Mouse (Mus musculus): ENCODE data around the gene AB124611. TPM values are rescaled to one million over a fixed set of nuclear protein-coding genes. Genes with fewer than 3 reads are reported as not detected.
"Not testable (repeated sequence)": the region's sequence is repeated elsewhere in the genome, so short reads cannot be mapped to it uniquely, and the experiment has no call there.

The AB124611 gene
- total RNA-seq (2021): 1 to 10 TPM; 1.1 to 1.5 TPM

DNA sequence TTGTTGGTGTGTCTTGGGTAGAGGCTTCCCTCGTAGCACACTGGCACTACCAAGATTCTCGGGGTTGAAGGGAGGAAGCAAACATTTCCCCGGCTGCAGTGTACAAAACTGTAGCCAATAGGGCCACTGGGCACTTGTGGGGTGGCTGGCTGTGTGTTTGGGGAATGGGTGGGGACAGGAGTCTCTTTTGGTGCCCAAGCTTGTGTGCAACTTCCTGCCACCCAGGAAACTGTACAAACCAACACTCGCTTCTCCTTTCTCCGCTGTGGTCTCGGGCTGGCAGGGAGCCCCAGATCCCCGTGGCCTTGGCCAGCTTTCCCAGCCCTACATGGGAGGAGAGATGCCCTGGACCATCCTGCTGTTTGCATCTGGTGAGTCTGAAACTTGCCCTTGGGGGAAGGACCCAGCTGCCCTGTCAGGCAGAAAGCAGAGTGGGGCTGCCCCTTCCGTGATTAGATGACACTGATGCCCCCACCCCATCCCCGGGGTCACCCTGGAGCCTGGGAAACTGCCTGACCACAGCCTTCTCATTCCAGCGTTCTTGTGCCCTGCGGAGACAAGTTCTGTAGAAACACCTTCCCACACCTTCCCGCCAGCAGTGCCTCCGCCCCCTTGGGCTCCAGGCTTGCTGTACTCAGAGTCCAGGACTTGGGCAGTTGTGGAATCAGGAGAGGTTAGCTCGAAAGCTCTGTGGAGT lies at the start of gene AB124611:
AB124611 (plus strand) TSS at position 240 of the 697 bp plus-strand sequence.
- peak in 1 of 2 experiments; percentile 40 for DNase-seq
- intact Hi-C loops (cut with DNase I): no loop called here

DNA sequence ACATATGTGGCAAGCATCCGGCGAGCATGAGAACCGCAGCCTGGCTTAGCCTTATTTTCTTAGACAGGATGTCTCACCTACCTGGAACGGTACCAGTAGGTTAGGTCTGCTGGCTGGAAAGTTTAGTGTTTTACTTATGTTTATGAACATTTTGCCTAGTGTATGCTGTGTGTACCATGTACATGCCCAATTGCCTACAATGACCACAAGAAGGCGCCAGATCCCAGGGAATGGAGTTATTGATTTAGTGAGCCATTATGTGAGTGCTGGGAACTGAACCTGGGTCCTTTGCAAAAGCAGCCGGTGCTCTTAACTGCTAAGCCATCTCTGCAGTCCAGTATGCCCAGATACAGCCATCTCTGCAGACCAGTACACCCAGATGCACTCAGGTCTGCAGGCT lies 48.3 kb upstream of the AB124611 start:
- intact Hi-C loops (cut with DNase I): no loop called here
- DNase-seq: no peak

- DNase-seq: peak in 1 of 2 experiments; percentile 31
- intact Hi-C loops (cut with DNase I): no loop called here
Observed at GRCm38 (mm10) chr9:21484065-21484464, 41.9 kb upstream of the AB124611 start.

DNA sequence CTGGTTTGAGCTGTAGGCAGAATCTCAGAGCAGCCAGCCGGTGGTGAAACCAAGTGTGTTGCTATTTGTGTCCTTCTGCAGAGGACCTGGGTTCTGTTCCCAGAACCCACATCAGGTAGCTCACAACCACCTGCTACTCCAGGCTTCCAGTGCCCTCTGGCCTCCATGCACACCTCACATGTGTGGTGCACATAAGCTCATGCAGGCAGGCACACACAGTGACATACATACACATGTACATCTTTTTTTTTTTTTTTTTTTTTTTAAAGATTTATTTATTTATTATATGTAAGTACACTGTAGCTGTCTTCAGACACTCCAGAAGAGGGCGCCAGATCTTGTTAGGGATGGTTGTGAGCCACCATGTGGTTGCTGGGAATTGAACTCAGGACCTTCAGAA lies 37.7 kb upstream of the AB124611 start:
- intact Hi-C loops (cut with DNase I); DNase-seq: not testable (repeated sequence)

DNA sequence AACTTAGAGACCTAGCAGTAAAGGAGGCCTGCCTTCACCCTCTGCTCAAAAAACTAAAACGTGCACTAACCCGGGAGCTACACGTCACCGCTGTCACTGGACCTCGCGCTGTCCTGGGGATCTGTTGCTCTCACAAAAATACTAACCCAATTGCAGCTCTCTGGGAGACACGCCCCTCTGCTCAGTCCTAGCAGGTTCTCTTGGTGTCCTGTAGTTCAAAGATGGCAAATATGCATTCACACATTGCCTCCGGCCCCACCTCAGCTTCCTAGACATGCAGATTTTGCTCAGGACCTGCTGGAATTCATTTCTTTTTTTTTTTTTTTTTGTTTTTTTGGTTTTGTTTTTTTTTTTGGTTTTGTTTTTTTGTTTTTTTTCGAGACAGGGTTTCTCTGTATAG lies 35.3 kb upstream of the AB124611 start:
- no peak for DNase-seq
- intact Hi-C loops (cut with DNase I): no loop called here

- no peak for DNase-seq
- intact Hi-C loops (cut with DNase I): no loop called here
Observed at GRCm38 (mm10) chr9:21493907-21494306, 32.1 kb upstream of the AB124611 start.

DNA sequence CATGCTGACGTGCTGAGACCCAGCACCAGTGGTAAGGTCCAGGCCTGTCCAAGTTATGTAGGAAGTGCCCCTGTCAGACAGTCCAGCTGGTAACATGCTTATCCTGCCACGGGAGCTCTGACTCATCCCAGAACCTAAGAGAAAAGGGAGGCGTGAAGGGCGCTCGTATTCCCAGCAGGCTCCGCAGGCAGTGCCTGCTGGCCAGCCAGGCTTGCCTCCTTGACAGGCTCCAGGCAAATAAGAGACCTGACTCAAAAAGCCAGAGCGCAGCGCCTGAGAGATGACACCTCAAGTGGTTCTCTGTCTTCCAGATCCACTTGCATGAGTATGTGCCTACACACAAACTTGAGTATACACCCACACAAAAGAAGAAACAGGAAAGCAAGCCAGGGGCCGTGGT lies 31.2 kb upstream of the AB124611 start:
- no peak for DNase-seq
- intact Hi-C loops (cut with DNase I): no loop called here

- peak; percentile 41 to 43 for DNase-seq
- intact Hi-C loops (cut with DNase I): no loop called here
Observed at GRCm38 (mm10) chr9:21496308-21497049, 29.5 kb upstream of the AB124611 start.

DNA sequence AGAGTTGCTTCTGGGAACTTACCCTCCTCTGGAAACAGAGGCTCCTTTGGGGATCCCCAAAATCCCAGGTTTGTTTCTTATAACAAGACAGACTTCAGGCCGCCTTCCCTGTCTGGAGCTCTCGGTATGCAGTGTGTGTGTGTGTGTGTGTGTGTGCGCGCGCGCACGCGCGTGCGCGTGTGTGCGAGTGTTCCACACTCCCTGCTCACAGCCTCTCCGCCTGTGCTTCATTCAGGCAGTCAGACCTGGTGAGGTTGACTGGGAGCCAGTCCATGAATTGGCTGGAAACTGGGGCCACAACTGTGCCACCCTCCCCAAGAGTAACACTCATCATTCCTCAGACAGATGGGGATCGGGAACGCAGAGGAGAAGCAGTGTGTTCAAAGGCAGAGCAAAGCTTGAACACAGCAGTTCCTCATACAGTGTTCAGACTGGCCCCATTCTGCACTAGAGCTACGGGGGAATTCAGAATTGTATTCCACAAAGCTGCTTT lies 28.9 kb upstream of the AB124611 start:
- no peak for DNase-seq
- intact Hi-C loops (cut with DNase I): no loop called here

DNA sequence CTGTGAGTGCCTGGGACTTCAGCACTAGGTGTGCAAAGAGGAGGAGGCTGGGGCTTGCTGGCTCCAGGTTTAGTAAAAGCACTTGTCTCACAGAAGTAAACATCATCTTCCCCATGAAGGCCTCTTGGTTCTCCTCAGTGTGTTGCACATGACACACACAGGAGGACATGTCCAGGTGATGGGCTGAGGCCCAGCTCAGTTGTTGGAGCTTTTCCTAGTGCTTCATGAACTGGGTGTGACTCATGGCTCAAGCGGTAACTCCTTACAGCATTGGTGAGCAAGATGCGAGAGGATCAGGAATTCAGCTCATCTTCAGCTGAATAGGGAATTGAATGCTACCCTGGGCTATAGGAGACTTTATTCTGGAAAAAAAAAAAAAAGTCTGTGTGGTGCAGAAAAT lies 28.3 kb upstream of the AB124611 start:
- no peak for DNase-seq
- intact Hi-C loops (cut with DNase I): no loop called here

DNA sequence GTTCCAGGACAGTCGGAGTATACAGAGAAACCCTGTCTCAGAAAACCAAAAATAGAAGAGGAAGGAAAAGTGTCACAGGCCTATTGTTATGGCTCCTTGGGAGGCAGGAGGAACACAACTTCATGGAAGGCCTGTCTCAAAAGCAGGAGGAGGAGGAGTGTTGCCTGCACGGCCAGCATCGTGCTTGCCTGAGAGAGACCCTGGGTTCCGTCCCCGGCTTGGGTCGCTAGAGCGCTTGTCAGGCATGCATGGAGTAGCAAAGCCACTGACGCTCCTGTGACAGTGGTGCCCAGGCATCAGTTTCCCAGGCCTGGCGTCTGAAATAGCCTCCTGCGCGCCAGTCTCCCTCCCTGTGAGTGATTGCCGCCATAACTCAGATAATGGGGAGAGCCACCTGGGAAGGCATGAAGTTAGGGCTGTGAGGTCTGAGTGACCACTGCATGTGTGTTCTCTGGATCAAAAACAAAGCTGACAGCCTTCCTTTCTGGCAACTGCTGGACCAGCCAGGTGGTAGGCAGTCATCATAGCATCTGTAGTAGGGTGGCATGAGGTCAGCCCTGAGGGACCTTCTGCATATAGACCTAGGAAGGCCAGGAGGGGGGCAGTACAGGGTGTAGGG lies 27.6 kb upstream of the AB124611 start:
- intact Hi-C loops (cut with DNase I): no loop called here
- no peak for DNase-seq

DNA sequence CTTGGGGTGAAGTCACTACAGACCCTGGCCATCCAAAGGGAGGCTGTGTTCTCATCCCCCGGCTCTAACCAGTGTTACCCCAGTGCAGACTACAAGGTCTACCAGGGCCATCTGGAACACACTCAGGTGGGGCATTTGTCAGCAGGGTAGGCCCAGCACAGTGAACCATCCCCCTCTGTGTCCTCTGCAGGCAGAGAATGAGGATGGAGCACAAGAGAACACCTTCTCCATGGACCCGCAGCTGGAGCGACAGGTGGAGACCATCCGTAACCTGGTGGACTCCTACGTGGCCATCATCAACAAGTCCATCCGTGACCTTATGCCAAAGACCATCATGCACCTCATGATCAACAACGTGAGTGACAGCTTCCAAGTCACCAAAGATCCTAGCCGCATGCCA lies 22.6 kb upstream of the AB124611 start:
- intact Hi-C loops (cut with DNase I): no loop called here
- DNase-seq: no peak

DNA sequence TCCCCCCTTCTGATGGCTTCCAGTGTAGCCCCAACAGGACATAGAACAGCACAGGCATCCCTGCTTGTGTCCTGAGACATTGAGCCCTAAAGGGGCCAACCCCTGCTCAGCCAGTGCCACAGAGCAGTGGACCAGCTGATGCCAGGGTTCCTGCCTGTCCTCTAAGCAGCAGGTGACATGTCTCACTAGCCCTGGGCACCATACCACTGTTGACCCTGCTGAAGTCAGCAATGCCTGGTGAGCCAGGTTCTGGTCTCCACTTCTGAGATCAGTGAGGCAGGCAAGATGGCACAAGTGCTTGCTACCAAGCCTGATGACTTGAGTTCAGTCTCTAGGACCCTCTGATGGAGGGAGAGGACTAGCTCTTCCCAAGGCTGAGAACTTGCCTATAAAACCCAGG lies 20.2 kb upstream of the AB124611 start:
- DNase-seq: no peak

GRCm38 (mm10) chr9:21507753-21508430 lies 18.1 kb upstream of the AB124611 start:
- DNase-seq: no peak
- intact Hi-C loops (cut with DNase I): no loop called here

More for the DNA sequence above, 20.2 kb upstream of the AB124611 start:
- intact Hi-C loops (cut with DNase I): no loop called here

DNA sequence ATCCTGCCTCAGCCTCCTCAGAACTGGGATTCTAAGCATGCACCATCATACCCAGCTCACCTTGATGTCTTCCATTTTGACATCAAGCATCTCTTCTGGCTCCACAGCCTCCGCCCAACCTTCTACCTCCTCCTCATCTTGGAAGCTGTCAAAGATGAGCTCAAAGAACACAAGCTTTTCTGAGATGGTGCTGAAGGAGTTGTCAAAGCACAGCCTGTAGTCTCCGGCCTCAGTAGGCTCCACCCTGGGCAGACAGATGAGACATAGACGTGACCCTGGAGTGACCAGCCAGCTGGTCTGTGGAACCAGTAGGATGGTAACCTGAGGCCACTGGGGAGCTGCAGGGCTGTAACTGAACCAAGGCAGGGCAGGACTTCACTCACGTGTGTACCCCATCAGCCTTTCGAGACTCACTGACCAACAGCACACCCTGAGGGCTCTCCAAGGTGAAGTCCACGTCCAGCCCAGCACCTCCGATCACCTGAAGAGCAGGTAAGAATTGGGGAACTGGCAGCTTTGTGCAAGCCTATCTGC lies 17.0 kb upstream of the AB124611 start:
- intact Hi-C loops (cut with DNase I): no loop called here

GRCm38 (mm10) chr9:21509772-21510688 lies 15.9 kb upstream of the AB124611 start, which contains the start of gene Tmed1:
TSS of gene Tmed1 (minus strand) at chr9:21510252.
- intact Hi-C loops (cut with DNase I): loop anchor here (2.0 kb wide), 1 partner anchor 35 kb away; no protein-coding TSS in a partner anchor
- DNase-seq: peak; percentile 96 to 97

More for the DNA sequence above, 17.0 kb upstream of the AB124611 start:
- no peak for DNase-seq

GRCm38 (mm10) chr9:21510689-21511015 lies 15.3 kb upstream of the AB124611 start:
- DNase-seq: no peak

DNA sequence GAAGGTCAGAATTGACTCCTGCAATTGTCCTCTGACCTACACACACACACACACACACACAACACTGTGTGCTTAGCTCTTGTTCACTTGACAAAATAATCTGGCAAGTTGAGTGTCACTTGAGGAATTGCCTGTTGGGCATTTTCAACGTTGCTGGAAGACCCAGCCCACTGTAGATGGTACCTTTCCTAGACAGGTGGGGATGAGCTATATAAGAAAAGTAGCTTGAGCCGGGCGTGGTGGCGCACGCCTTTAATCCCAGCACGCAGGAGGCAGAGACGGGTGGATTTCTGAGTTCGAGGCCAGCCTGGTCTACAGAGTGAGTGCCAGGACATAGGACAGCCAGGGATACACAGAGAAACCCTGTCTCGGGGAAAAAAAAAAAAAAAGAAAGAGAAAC lies 14.9 kb upstream of the AB124611 start:
- no peak for DNase-seq
- intact Hi-C loops (cut with DNase I): loop anchor here (2.0 kb wide), 1 partner anchor 34 kb away; no protein-coding TSS in a partner anchor

More at GRCm38 (mm10) chr9:21510689-21511015, 15.3 kb upstream of the AB124611 start:
- intact Hi-C loops (cut with DNase I): loop anchor here (2.0 kb wide), 1 partner anchor 34 kb away; no protein-coding TSS in a partner anchor

GRCm38 (mm10) chr9:21513466-21513865 lies 12.5 kb upstream of the AB124611 start:
- no peak for DNase-seq
- intact Hi-C loops (cut with DNase I): no loop called here

Measured in heart, postnatal 10 days (tissue).